Mouse (Mus musculus) c-Kit-positive CD71-negative TER-119-negative erythroid progenitor cells, embryonic 14.5 days (primary cell): ENCODE measurements around the gene Mcm9.
"Not testable (repeated sequence)": the region's sequence is repeated elsewhere in the genome, so short reads cannot be mapped to it uniquely, and the experiment has no call there.

Source experiments
- DNase-seq: peaks from one replicate; pipeline ENCODE4 v3.0.0-alpha.2; 2013; ENCODE audit warnings: low read depth

Gene Mcm9

GRCm38 (mm10) chr10:53499518-53499917, 130.7 kb downstream of the Mcm9 start:
- no peak for DNase-seq

- DNase-seq: not testable (repeated sequence)
Measured at GRCm38 (mm10) chr10:53495349-53495748, 134.9 kb downstream of the Mcm9 start.

GRCm38 (mm10) chr10:53493954-53494353, 136.3 kb downstream of the Mcm9 start:
- DNase-seq: no peak
